Mouse (Mus musculus) spleen, postnatal 10 days (tissue): ENCODE measurements around the gene Slc16a5.
"Not testable (repeated sequence)": the region's sequence is repeated elsewhere in the genome, so short reads cannot be mapped to it uniquely, and the experiment has no call there.

ENCODE experiments used
- DNase-seq, 2 experiments: peaks; one replicate each; pipeline ENCODE4 v3.0.0; 2021 to 2022; ENCODE audit warnings: low spot score in 2 of 2

Slc16a5 gene

DNA sequence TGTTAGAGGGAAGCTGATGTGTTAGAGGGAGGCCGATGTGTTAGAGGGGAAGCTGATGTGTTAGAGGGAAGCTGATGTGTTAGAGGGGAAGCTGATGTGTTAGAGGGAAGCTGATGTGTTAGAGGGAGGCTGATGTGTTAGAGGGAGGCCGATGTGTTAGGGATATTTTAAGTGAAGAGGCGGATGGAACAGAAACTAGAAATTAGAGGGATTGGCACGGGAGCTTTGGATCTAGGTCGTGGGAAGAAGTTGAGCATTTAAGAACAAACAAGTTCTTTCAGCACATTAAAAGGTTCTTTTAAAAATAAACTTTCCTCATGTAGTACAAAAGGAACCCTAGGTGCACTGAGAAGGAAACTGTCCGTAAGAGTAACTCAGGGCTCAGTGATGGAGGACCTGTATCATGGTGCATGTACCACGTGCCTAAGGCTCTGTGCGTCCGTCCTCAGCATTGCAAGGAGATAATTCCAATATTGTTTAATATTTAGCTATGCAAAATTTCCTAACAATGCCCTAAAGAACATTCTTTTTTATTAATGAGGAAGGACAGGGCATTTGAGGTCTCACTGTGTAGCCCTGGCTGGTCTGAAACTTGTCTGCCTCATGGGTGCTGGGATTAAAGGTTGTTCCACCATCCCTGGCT lies 16.1 kb downstream of the Slc16a5 start:
- DNase-seq = no peak

DNA sequence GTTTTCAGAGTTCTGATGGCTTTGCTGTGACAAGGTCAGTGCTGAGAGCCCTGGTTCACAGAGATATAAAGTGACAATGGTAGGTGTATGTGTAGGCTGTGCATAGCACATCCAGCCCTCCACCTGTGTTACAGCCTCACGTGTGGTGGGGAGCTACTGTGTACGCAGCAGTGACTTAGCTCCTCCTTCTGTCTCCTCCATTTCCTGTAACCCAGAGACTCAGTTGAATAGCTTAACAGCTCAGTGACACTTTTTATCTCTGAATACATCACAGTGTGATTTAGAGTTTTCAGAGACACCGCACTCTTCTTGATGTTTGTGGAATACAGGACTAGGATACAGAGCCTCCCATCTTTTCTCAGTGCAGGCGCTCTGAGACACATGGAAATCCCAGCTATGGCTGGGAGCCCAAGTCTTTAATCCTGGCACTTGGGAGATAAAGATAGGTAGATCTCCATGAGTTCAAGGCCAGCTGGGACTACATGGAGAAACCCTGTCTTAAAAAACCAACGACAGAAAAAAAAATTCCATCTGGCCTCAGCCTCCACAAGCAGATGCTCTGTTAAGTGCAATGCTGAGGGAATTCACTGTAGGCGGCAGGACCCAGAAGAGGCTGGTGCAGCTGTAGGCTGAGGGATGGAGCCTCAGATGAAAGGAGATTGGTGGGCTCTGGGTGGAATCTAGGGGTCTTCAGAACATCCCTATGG lies 19.4 kb downstream of the Slc16a5 start:
- no peak for DNase-seq

DNA sequence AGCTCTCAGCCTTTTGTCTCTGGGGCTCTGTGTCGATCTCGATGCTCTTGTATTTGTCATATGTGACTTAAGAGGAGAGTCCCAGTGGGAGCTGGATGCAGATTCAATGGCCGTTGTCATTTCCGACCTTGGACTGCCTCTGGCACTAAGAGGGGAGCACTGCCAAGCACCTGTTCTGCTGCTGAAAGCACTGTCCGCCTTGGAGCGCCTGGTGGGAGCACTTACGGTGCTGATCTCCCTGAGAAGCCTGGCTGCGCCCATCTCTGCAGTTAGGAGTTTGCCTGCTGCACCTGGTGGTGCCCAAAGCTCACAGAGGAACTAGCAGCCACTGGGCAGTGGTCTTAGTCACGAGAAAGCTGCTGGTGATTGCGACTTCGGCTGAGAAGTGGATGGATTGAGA lies 21.0 kb downstream of the Slc16a5 start:
- no peak for DNase-seq

DNA sequence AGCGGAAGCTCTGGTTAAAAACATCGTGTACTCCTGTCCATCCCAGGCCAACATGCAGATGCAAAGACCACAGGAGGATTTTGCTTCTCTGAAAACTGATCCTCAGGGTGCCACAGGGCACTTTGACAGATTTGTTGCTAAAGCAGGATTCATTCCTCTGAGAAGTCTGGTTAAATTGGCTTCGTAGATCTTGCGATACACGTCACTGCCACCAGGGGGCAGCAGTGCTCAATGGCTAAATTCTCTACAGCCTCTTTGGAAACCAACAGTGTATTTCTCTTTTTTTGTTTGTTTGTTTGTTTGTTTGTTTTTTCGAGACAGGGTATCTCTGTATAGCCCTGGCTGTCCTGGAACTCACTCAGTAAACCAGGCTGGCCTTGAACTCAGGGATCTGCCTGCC lies 21.5 kb downstream of the Slc16a5 start:
- peak; percentile 84 to 88 for DNase-seq

DNA sequence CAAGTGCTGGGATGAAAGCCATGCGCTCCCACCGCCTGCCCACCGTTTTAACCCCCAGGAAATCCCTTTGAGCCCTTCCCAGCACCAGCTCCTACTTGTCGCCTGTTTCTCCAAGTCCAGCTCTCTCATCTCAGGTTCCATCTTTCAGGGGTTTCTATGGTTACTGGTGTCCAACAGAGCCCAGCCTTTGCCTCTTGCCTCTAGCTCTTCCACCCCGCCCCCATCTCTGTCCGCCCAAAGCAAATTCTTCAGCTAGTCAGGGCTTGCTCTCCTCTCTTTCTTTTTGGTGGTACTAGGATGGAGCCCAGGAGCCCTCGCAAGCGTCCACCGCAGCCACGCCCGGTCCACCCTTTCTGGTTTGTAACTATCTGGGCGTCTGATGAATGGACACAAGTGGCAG lies 22.9 kb downstream of the Slc16a5 start:
- DNase-seq = no peak

DNA sequence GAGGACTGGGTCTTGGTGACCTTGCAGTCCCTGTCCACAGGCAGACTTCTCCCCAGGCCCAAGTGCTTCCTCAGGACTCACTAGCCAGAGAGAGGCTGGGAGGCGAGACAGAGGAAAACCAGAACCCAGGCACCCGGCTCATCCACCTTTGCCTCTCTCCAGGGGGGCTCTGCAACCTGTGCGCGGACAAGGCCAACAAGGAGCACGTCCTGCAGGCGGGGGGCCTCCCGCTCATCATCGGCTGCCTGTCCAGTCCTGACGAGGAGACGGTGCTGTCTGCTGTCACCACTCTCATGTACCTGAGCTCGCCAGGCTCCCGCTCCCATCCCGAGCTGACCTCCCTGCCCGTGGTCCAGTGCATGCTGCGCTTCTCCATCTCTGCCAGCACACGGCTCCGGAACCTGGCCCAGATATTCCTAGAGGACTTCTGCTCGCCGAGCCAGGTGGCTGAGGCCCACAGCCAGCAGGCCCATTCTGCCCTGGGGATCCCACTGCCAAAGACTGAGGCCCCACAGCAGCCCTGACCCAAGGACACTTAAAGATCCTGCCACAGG lies 26.4 kb downstream of the Slc16a5 start:
- DNase-seq = no peak

DNA sequence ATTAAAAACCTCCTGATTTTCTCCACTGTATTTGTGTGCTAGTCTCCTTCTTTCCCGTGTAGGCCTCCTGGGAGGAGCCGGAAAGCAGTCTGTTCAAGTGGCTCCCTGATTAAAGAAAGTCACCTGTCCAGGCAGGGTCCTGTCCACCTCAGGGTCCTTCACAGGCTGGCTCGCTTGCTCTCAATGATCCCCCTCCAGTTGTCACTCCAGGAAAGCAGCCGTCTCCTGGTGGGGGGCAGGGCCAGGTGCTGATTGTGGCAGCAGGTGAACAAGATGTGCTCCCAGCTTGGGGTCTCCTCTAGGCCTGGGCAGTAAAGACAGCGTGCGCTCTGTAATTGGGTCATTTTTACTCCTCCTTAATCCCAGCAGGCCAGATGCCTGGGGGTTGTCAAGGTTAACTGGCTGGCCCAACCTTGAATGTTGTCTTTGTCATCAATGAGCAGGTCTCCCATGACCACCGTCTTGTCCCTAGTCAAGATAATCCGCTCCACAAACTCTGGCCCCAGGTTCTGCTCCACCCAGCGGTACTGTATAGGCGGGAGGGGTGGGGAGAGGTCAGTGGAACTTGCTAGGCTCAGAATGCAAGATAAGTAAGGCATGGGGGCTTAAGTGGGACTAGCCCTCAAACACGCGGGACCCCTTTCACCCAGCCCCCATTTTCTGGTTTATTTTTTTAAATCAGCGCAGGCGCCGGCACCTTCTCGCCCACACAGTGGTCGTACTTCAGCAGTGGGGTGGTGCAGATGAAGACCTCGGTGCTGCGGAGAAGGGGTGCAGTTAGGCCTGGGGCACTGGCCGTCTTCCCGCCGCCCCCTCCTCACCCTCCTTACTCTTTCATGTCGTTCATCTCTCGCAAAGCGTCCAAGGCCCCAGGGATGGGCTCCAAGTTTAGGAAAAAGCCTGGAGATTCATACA lies 28.4 kb downstream of the Slc16a5 start:
- DNase-seq = peak in 1 of 2 experiments; percentile 32

DNA sequence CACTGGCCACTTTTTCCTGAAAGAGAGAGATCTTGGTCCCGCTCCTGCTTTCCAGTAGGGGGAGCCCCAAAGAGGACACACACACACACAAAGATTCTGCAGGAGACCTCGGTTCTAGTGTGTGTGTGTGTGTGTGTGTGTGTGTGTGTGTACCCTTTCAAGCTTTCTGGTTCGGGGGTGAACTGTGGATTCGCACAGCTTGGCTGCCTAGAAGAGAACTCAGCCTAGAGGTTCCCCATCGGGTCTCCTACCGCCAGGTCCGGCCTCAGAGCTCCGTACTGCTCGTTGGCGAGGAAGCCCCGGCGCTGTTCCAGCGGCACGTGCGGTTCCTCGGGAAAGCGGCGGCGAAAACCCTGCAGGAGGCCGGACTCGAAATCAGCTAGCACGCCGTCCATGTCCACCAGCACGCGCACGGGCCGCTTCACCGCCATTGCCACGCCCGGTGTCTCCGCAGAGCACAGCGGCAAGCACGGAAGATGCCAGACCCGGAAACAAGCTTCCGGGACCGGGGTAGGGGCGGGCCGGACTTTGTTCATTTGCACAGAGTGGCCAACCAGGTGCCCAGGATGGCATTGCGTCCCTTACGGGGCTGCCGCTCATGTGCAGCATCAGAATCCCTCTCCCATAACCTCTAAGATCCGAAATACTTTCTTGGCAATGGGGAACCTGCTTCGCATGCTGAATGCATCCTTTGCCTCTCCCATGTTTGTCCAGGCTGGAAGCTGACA lies 29.2 kb downstream of the Slc16a5 start, which contains the start of gene Nt5c:
TSS of gene Nt5c (minus strand) at position 507 of the 728 bp plus-strand sequence.
- DNase-seq = peak; percentile 81 to 87

DNA sequence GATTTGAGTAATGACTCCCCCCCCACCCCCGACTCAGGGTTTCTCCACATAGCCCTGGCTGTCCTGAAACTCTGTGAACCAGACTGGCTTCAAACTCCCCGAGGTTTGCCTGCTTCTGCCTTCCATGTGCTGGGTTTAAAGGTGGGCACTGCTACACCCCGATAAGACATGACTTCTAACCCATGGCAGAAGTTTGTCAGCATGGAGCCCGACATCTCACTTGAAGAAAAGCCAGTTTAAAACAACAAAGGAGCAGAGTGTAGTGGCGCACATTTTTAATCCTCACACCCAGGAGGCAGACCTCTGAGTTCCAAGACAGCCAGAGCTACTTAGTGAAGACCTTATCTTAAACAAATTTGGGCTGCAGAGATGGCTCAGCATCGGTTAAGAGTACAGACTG lies 30.1 kb downstream of the Slc16a5 start:
- no peak for DNase-seq

DNA sequence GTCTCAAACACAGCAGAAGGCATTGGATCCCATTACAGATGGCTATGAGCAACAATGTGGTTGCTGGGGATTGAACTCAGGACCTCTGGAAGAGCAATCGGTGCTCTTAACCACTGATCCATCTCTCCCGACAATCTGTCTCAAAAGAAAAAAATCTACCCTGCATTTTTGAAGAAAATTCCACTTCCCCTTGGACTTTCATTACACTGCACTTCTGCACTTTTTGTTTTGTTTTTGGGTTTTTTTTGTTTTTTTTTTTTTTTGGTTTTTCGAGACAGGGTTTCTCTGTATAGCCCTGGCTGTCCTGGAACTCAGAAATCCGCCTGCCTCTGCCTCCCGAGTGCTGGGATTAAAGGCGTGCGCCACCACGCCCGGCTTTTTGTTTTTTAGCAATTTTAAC lies 34.3 kb downstream of the Slc16a5 start:
- DNase-seq = not testable (repeated sequence)

DNA sequence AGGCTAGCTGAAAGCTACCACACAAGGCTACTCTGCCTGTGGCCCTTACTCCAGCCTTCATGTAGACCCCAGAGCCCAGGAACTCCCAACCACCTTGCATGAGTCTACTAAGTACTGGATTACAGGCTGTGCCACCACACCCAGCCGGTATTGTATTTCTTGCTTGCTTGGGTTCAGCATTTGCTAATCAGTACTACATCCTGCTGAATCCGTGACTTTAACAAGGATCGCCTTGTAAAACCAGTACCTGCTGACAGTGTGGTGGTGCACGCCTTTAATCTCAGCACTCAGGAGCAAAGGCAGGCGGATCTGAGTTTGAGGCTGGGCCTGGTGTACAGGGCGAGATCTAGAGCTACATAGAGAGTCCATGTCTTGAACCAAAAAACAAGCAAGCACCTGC lies 40.4 kb downstream of the Slc16a5 start:
- DNase-seq = no peak

DNA sequence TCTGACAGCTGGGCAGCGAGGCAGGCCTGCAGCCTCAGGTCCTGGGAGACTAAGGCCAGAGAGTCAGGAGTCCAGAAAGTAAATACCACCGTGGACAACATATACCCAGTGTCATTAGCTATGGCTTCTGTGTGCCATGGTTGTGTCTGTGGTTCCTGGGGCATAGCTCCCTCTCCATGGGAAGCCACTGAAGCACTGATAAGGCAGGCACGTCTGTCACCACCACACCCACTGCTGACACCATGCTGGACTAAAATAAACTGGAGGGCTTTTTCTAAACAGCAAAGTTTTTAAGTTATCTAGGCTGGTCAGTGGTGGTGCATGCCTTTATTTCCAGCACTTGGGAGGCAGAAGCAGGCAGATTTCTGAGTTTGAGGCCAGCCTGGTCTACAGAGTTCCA lies 44.3 kb downstream of the Slc16a5 start:
- peak in 1 of 2 experiments; percentile 58 for DNase-seq

DNA sequence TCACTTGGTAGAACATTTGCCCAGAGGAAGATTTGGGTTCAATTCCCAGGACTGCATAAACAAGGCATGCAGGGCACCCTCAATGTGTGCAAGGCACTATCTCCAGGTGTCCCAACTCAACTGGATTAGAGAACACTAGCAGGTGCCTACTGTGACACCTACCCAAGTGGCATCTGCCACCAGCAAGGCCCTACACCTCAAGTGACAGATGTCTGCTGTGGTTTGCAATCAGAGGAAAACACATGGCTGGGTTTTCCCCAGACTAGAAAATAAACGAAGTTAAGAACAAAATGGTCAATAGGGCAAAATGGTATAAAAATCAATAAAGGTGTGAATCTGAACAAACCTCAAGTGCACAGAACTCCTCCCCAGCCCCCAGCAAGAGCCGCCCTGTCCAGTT lies 45.8 kb downstream of the Slc16a5 start:
- DNase-seq = peak in 1 of 2 experiments; percentile 23

DNA sequence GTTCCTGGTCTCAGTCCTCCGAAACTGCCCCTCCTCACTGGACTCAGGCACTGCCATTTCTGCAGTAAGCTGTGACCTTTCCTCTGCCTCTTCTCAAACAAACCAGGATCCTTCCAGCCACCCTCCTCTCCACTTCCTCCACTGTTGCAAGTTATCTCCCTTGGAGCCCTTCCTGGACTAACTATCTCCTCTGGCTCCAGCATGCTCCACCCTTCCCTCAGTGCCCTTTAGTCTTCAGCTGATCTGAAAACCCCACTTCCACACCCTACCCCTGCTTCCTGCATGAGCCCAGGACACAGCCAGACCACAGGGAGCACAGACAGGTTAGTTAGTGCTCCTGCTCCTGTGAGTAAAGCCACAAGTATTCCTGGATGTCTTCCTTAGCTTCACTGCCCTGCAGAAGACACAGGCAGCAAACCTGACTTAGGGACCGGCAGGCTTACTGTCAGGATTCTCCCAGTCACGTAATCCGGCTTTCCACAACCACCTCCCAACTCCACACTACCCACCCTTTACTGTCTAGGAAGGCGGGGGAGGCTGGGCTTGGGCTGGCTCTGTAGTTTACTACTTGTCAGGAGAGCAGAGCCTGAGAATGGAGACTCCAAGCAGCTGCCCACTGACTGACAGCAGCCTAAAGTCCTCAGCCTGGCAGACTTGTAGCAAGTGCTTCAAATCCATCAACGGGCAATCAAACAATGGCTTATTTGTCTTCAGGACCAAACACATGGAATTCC lies 47.7 kb downstream of the Slc16a5 start:
- peak in 1 of 2 experiments; percentile 40 for DNase-seq

DNA sequence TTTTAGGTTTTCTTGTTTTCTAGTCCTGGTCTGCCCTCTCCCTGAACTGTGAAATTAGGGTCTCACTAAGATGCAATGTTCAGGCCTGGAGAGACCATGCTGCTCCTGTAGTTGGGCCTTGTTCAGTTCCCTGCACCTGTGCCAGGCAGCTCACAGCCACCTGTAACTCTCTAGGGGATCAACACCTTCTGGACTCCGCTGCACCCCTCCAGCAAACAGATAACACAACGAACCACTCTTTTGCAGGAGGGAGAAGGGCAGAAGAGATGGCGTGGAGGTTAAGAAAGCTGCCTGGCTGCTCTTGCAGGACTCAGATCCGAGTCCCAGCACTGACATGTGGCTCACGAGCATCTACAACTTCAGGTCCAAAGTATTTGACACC lies 48.2 kb downstream of the Slc16a5 start:
- peak in 1 of 2 experiments; percentile 37 for DNase-seq

DNA sequence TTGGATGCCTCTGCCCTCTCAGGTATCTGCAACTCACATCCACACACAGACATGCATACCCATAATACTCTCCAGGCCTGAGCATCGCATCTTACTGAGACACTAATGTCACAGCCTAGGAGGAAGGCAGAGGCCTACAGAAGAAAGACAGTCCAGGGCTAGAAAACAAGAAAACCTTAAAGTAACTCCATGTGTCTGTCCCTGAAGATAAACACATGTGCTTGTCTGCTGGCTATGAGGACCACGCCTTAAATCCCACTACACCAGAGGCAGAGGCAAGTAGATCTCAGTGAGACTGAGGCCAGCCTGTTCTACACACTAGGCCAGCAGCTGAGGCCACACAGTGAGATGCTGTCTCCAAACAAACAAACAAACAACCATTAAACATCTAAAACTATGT lies 48.8 kb downstream of the Slc16a5 start:
- peak in 1 of 2 experiments; percentile 64 for DNase-seq

DNA sequence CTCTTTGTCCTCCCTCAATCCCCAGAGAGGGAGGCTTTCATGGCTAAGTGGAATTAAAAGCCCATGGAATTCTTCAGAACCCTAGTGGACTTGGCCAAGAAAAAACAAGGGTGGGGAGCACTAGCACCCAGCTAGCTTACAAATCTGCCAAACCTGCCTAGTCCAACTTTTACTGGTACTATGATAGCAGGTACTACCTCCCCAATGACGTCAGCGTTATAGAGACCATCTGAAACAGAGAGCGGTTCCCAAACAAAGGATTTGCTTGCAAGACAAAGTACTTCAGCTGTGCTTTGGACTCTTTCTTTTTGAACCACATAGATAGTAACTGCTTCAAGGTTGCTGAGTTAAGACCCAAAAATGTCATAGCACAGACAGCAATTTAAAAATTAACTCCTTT lies 49.7 kb downstream of the Slc16a5 start:
- DNase-seq = peak in 1 of 2 experiments; percentile 12

DNA sequence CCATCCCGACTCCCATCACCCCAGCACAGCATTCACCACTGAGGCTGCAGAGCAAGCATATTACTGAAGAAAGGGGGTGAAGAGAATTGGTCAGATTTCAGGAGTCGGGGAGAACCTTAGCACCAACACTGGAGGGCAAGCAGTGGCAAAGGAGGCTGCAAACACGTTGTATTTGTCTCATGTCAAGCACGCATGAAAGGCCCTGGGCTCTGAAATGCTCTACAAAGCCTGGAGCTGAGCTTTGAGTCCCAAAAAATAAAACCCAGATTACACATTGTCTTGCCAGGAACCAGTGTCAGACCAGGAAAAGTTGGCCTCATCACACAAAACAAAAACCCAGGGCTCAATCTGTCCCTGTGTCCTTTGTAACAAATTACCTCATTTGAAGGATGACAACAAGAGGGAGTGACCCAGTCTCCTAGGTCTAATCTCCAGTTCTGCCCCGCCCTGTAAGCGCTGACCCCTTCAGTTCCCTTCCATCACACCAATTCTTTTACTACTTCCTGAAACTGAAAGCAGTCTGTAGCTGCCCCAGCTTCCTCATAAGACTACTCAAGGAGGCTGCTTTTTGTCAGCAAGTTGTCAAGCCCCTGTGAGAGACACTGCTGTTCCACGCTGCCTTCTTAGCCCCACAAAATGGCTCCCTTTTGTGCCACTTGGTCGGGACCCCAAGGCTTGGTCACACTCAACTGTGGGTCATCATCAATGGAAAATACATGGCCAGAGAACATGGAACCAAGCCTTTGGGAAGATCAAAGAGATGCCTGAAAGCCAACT lies 50.3 kb downstream of the Slc16a5 start:
- DNase-seq = peak; percentile 56 to 57

DNA sequence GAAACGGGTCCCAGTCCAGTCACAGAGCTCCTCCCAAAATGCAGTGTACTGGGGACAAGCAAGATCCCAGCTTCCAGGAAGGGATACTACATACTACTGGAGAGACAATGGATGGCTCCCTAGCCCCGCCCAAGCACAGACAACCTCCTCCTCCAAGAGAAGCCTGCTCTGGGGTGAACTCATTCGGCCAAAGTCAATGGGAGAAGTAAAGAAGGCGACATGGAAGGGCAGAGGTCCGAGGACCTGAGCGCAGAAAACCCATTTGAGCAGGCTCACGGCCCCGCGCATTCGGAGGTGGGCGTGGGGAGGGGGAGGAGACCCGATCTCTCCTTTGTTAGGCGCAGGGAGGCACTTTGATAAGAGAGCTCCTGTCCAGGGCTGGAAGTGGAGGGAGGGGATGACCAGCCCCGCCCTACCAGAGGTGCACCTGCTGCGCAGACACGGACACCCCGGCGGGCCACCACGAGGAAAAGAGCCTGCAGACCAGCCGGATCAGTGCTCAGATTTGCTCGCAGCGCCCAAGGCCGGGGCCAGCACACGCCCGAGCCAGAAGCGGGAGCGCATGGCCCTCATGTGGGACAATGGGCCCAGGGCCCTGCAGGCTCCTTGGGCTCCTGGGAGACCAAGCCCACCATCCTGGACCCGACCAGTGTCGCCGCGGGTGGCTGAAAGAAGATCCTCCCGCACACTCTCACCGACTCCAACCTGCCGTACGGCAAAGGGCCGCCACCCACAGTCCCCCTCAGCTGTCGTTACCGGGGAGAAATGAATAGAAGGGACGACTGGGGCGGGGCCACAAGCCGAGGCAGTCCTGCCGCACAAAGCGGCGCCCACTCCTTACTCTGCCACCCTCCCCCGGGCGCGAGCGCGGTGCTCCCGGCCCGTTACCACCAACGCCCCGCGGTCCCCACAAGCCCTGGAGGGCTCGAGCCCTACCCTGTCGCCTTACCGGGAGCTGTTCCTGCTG lies 51.3 kb downstream of the Slc16a5 start:
- DNase-seq = peak in 1 of 2 experiments; percentile 70
